Mouse (Mus musculus): ENCODE measurements around the gene Has1.

Has1 gene

GRCm38 (mm10) chr17:17855064-17855838 lies at the start of gene Has1:
Gene Has1, minus strand, starts transcription at chr17:17855205.
- DNase-seq (ENCODE audit: low spot score): no peak

- no peak for DNase-seq (ENCODE audit: low spot score)
Observed at GRCm38 (mm10) chr17:17900768-17901167, 45.8 kb upstream of the Has1 start.

- no peak for DNase-seq (ENCODE audit: low spot score)
Observed at GRCm38 (mm10) chr17:17899268-17899667, 44.3 kb upstream of the Has1 start.

- DNase-seq (ENCODE audit: low spot score): no peak
Observed at GRCm38 (mm10) chr17:17896039-17896438, 41.0 kb upstream of the Has1 start.

- DNase-seq (ENCODE audit: low spot score): no peak
Observed at GRCm38 (mm10) chr17:17889732-17890425, 34.9 kb upstream of the Has1 start.

- DNase-seq (ENCODE audit: low spot score): no peak
Observed at GRCm38 (mm10) chr17:17887774-17888248, 32.8 kb upstream of the Has1 start, which contains the start of the genes Fpr2 and Fpr3. Gene Fpr2, plus strand, starts transcription at chr17:17887824. Gene Fpr3, plus strand, starts transcription at chr17:17887852.

- DNase-seq (ENCODE audit: low spot score): no peak
Observed at GRCm38 (mm10) chr17:17883840-17884239, 28.8 kb upstream of the Has1 start, which contains the start of gene Fpr1. Gene Fpr1, minus strand, starts transcription at chr17:17883940.

GRCm38 (mm10) chr17:17882672-17883071 lies 27.7 kb upstream of the Has1 start:
- DNase-seq (ENCODE audit: low spot score): no peak

- no peak for DNase-seq (ENCODE audit: low spot score)
Observed at GRCm38 (mm10) chr17:17879347-17879746, 24.3 kb upstream of the Has1 start.

- DNase-seq (ENCODE audit: low spot score): no peak
Observed at GRCm38 (mm10) chr17:17871697-17872096, 16.7 kb upstream of the Has1 start.

- no peak for DNase-seq (ENCODE audit: low spot score)
Observed at GRCm38 (mm10) chr17:17870892-17871550, 16.0 kb upstream of the Has1 start.

- no peak for DNase-seq (ENCODE audit: low spot score)
Observed at GRCm38 (mm10) chr17:17866801-17867469, 11.9 kb upstream of the Has1 start.

- no peak for DNase-seq (ENCODE audit: low spot score)
Observed at GRCm38 (mm10) chr17:17865168-17865567, 10.2 kb upstream of the Has1 start.

GRCm38 (mm10) chr17:17862360-17862759 lies 7.4 kb upstream of the Has1 start:
- DNase-seq (ENCODE audit: low spot score): no peak

- DNase-seq (ENCODE audit: low spot score): no peak
Observed at GRCm38 (mm10) chr17:17860110-17860509, 5.1 kb upstream of the Has1 start.

GRCm38 (mm10) chr17:17857446-17857845 lies 2.4 kb upstream of the Has1 start:
- DNase-seq (ENCODE audit: low spot score): no peak

- DNase-seq (ENCODE audit: low spot score): no peak
Observed at GRCm38 (mm10) chr17:17856612-17857011, 1.6 kb upstream of the Has1 start.

- DNase-seq (ENCODE audit: low spot score): no peak
Observed at GRCm38 (mm10) chr17:17849906-17850712, 4.9 kb downstream of the Has1 start.

GRCm38 (mm10) chr17:17848988-17849387 lies 6.0 kb downstream of the Has1 start:
- DNase-seq (ENCODE audit: low spot score): no peak

- no peak for DNase-seq (ENCODE audit: low spot score)
Observed at GRCm38 (mm10) chr17:17845187-17846027, 9.6 kb downstream of the Has1 start.
